Mouse (Mus musculus) heart, postnatal 0 days (tissue): ENCODE measurements around the gene Tyw3.

Experiments used
- CTCF ChIP-seq: IDR thresholded peaks from 2 replicates; pipeline ENCODE4 v1.5.1; 2016; ENCODE audit warnings: antibody characterized with exemption, control low read depth, low read depth
- EP300 ChIP-seq: IDR thresholded peaks from 2 replicates; pipeline ENCODE4 v1.6.1; 2016; ENCODE audit warnings: antibody characterized with exemption, low read depth

GRCm38 (mm10) chr3:154633091-154633490 lies 36.2 kb upstream of the Tyw3 start:
- TF ChIP-seq CTCF (no peak), EP300 (no peak)
